Mouse (Mus musculus) limb, embryonic 15.5 days (tissue): ENCODE measurements around the gene Yjefn3. TPM values are rescaled to one million over a fixed set of nuclear protein-coding genes. Genes with fewer than 3 reads are reported as not detected.
A peak's percentile ranks its signal among the peaks of the same experiment; 100 is the strongest.

ENCODE experiments used
- ATAC-seq: fragments of 200-750 bp; cut with Nextera tagmentation; 2 replicates; pipeline ENCODE4 v1.8.0; 2017; ENCODE audit warnings: low read depth, moderate TSS enrichment; ENCODE audit not compliant: insufficient number of reproducible peaks, low FRiP score, low TSS enrichment
- H3K27ac ChIP-seq: fragments of 300-500 bp; sonication (generic); 2 replicates; pipeline ENCODE4 v1.5.1; 2015; ENCODE audit warnings: moderate library complexity, mild to moderate bottlenecking, inconsistent platforms
- H3K27me3 ChIP-seq: fragments of 300-500 bp; sonication (generic); 2 replicates; pipeline ENCODE4 v1.6.1; 2015; ENCODE audit warnings: inconsistent platforms
- H3K36me3 ChIP-seq: fragments of 300-500 bp; sonication (generic); 2 replicates; pipeline ENCODE4 v1.6.1; 2015; ENCODE audit warnings: inconsistent platforms
- H3K4me1 ChIP-seq: fragments of 300-500 bp; sonication (generic); 2 replicates; pipeline ENCODE4 v1.6.1; 2015; ENCODE audit warnings: inconsistent platforms
- H3K4me2 ChIP-seq: fragments of 300-500 bp; sonication (generic); 2 replicates; pipeline ENCODE4 v1.6.1; 2015; ENCODE audit warnings: mild to moderate bottlenecking, inconsistent platforms
- H3K4me3 ChIP-seq: fragments of 300-500 bp; sonication (generic); 2 replicates; pipeline ENCODE4 v1.5.1; 2015; ENCODE audit warnings: mild to moderate bottlenecking, inconsistent platforms
- H3K9ac ChIP-seq: fragments of 300-500 bp; sonication (generic); 2 replicates; pipeline ENCODE4 v1.6.1; 2015; ENCODE audit warnings: inconsistent platforms
- H3K9me3 ChIP-seq: fragments of 300-500 bp; sonication (generic); 2 replicates; pipeline ENCODE4 v1.6.1; 2016; ENCODE audit warnings: inconsistent platforms
- WGBS: fragments of 180-500 bp; shearing (Covaris S2); methylation state at CpG from one replicate; pipeline ENCODE4 v1.1.7; 2015; 5-methylcytosine and 5-hydroxymethylcytosine counted together
- polyA plus RNA-seq: library from polyadenylated mRNA; unstranded; fragments of >200 nt; fragmentation: Nextera tagmentation; extraction: Ambion mirVana; gene quantifications from 2 replicates; pipeline ENCODE4 v1.2.1, GENCODE M21; 2015

Yjefn3 gene
- polyA plus RNA-seq, 1 experiment from 2014 or later, result 3.7 TPM

GRCm38 (mm10) chr8:69926901-69927300, 24.4 kb upstream of the Yjefn3 start:
- Histone ChIP-seq H3K4me2 (no peak overlapping the region), H3K9me3 (no peaks in the 10 kb centered on the region), H3K4me3 (no peak overlapping the region), H3K27me3 (no peaks in the 10 kb centered on the region), H3K4me1 (no peaks in the 10 kb centered on the region), H3K27ac (no peak overlapping the region), H3K36me3 (peaks cover 6% of the 10 kb centered on the region; the same call in 1 of the 2 replicates), H3K9ac (no peak overlapping the region)
- no peak for ATAC-seq

- H3K4me2 ChIP-seq, result no peak overlapping the region
- no peak overlapping the region for H3K4me3 ChIP-seq
- H3K36me3 ChIP-seq, result peaks cover 6% of the 10 kb centered on the region; the same call in 1 of the 2 replicates
- H3K9ac ChIP-seq, result no peak overlapping the region
- 68% methylated on average over 1 of the region's 1 CpGs for WGBS
- no peaks in the 10 kb centered on the region for H3K27me3 ChIP-seq
- H3K4me1 ChIP-seq, result peaks cover 23% of the 10 kb centered on the region
- ATAC-seq, result no peak
- no peak overlapping the region for H3K27ac ChIP-seq
- H3K9me3 ChIP-seq, result no peaks in the 10 kb centered on the region
Observed at GRCm38 (mm10) chr8:69923986-69924385, 21.5 kb upstream of the Yjefn3 start.

- no peak overlapping the region for H3K9ac ChIP-seq
- no peaks in the 10 kb centered on the region for H3K9me3 ChIP-seq
- peaks cover 23% of the 10 kb centered on the region for H3K4me1 ChIP-seq
- no peak overlapping the region for H3K4me3 ChIP-seq
- ATAC-seq, result no peak
- H3K4me2 ChIP-seq, result no peak overlapping the region
- WGBS, result 94% methylated on average over 2 of the region's 2 CpGs
- H3K27me3 ChIP-seq, result no peaks in the 10 kb centered on the region
- H3K36me3 ChIP-seq, result peaks cover 18% of the 10 kb centered on the region
- H3K27ac ChIP-seq, result peak overlapping the region; percentile 55; the same call in 1 of the 2 replicates
Observed at GRCm38 (mm10) chr8:69921141-69921540, 18.6 kb upstream of the Yjefn3 start.

DNA sequence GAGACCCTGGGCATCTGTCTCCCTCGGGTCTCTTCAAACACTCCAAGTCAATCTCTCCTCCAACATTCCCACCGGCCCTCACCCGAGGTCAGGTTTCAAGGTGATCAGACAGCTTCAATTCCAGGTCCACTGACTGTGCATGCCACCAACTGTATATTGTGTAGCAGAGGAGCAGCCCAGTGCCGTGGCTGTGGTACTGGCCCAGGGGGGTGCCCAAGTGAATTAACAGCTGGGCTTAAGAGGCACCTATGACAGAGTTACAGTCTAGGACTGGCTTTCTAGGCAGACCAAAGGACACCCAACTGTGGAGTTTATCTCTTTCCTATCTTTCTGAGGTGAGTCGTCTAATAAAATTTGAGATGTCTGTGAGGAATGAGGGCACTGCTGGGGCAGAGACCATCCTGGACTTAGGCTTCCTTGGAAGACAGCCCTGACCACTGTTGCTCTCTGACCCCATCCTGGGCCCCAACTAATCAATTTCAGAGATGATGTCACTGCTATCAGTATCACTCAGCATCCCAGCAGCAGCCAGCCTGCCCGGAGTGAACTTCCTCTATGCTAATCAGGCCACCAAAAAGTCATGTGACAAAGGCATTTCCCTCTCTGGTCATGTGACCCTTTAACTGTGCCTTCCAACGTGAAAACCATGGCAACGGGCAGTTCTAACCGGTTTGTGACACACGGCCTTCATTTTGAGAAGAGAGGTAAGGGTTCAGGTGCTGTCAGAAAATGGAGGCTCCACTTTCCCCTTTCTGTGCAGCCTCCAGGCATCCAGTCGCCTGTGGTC, 17.6 kb upstream of the Yjefn3 start:
- Histone ChIP-seq H3K4me2 (no peak overlapping the region), H3K4me3 (no peak overlapping the region), H3K9me3 (no peaks in the 10 kb centered on the region), H3K4me1 (peaks cover 23% of the 10 kb centered on the region), H3K9ac (no peak overlapping the region), H3K27ac (peak overlapping the region; percentile 55), H3K36me3 (peaks cover 29% of the 10 kb centered on the region), H3K27me3 (no peaks in the 10 kb centered on the region)
- 44% methylated on average over 11 of the region's 11 CpGs for WGBS
- ATAC-seq, result no peak; the same call in 1 of the 2 replicates

DNA sequence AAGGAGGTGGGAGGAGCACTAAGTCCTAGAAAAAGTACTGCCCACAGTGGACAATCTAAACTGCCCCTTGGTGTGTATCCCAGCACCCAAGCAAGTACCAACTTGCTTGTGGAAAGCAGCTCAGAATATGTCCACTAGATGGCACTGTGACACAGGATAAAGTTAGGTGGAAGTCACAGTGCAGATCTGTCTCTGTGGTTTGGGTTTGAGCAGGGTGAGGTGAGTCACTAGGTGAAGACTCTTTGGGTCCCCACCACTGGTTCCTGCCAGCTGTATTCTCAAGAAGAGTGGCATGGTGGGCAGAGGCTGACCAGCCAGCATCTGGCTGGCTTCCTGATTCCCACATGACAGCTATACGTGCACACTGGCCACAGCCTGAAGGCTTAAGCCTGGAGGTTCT, 16.5 kb upstream of the Yjefn3 start:
- 55% methylated on average over 1 of the region's 1 CpGs for WGBS
- no peak overlapping the region for H3K4me2 ChIP-seq
- peaks cover 23% of the 10 kb centered on the region for H3K4me1 ChIP-seq
- no peaks in the 10 kb centered on the region for H3K9me3 ChIP-seq
- ATAC-seq, result no peak
- H3K27me3 ChIP-seq, result no peaks in the 10 kb centered on the region
- H3K4me3 ChIP-seq, result no peak overlapping the region
- no peak overlapping the region for H3K9ac ChIP-seq
- peaks cover 40% of the 10 kb centered on the region for H3K36me3 ChIP-seq
- H3K27ac ChIP-seq, result peak overlapping the region; percentile 51

- Histone ChIP-seq H3K4me3 (no peak overlapping the region), H3K9me3 (no peaks in the 10 kb centered on the region), H3K9ac (no peak overlapping the region), H3K36me3 (peaks cover 45% of the 10 kb centered on the region), H3K4me2 (no peak overlapping the region), H3K27ac (no peak overlapping the region), H3K4me1 (peaks cover 23% of the 10 kb centered on the region), H3K27me3 (no peaks in the 10 kb centered on the region)
- no peak for ATAC-seq
Observed at GRCm38 (mm10) chr8:69918506-69918905, 16.0 kb upstream of the Yjefn3 start.

DNA sequence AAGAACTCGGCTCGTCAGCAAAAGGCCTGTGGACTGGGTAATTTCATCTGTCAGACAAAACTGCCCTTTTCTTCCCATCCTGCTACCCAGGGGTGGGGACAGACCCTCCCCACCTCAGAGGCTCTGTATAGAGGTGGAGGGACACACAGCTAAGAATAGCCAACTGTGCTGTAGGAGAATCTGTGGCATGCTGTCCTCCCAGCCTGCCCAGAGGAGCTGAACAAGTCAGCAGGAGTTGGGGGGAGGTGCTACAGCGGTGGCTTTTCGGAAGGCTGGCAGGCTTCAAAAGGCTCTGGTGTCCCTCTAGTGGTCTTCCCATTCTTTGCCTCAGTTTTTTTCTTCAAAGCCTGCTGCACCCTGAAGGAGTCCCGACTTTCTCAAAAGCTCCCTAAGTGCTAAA, 13.2 kb upstream of the Yjefn3 start:
- Histone ChIP-seq H3K4me1 (peaks cover 15% of the 10 kb centered on the region), H3K27ac (no peak overlapping the region), H3K4me2 (no peak overlapping the region), H3K36me3 (peaks cover 72% of the 10 kb centered on the region), H3K4me3 (no peak overlapping the region), H3K9me3 (no peaks in the 10 kb centered on the region), H3K9ac (no peak overlapping the region), H3K27me3 (no peaks in the 10 kb centered on the region)
- no peak for ATAC-seq
- 55% methylated on average over 5 of the region's 5 CpGs for WGBS

GRCm38 (mm10) chr8:69914526-69914925, 12.0 kb upstream of the Yjefn3 start:
- 85% methylated on average over 4 of the region's 4 CpGs for WGBS
- Histone ChIP-seq H3K9me3 (no peaks in the 10 kb centered on the region), H3K27me3 (no peaks in the 10 kb centered on the region), H3K4me3 (no peak overlapping the region), H3K36me3 (peaks cover 85% of the 10 kb centered on the region), H3K4me1 (peaks cover 5% of the 10 kb centered on the region; the same call in 1 of the 2 replicates), H3K4me2 (no peak overlapping the region), H3K9ac (no peak overlapping the region), H3K27ac (no peak overlapping the region)
- no peak for ATAC-seq

DNA sequence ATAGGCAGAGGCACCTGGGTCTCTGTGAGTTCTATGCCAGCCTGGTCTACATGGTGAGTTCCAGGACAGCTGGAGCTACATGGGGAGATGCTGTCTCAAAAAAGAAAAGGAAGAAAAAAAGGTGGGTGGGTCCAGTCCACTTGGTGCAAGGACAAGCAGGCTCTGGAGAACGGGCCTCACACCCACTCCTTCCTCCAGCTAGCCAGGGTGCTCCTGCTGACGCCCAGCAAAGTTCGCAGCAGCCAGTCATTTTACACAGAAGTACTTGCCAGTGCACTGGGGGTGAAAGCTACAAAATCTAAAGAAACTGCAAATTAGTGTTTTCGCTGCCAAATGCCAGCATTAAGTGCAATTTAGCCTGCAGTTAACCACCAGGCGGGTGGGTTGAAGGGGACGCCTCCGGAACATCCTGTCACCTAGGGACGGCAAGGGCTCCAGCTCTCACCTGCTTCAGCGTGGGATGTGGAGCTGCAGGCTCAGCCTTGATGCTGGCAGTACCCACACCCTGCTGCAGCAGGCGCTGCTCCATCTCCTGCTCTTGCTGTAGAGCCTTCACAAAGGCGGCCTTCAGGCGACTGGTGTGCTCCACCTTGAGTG, 10.1 kb upstream of the Yjefn3 start:
- H3K27me3 ChIP-seq, result no peaks in the 10 kb centered on the region
- peaks cover 100% of the 10 kb centered on the region for H3K36me3 ChIP-seq
- H3K9me3 ChIP-seq, result no peaks in the 10 kb centered on the region
- H3K4me1 ChIP-seq, result no peaks in the 10 kb centered on the region
- no peak overlapping the region for H3K9ac ChIP-seq
- H3K27ac ChIP-seq, result no peak overlapping the region
- no peak overlapping the region for H3K4me3 ChIP-seq
- no peak overlapping the region for H3K4me2 ChIP-seq
- WGBS, result 87% methylated on average over 12 of the region's 12 CpGs
- ATAC-seq, result no peak

DNA sequence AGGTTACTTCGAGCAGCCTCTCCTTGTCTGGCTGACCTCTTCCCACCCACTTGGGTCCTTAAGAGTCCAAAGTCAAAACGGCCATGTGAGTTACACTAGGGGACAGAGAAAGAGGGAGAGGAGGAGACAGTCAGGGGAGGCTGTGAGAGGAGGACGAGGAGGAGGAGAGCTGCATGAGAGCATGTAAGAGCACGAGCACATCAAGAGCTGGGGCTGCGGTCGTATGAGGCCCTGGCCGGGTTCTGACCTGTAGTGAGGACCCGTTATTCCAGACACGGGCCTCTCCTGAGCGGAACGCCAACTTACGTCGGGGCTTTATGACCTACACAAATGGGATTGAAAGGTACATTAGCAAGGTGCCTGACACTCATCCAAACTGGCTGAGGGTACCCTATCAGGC, 9.4 kb upstream of the Yjefn3 start:
- ATAC-seq, result no peak
- H3K36me3 ChIP-seq, result peaks cover 97% of the 10 kb centered on the region
- no peaks in the 10 kb centered on the region for H3K27me3 ChIP-seq
- no peaks in the 10 kb centered on the region for H3K9me3 ChIP-seq
- H3K4me1 ChIP-seq, result no peaks in the 10 kb centered on the region
- H3K27ac ChIP-seq, result no peak overlapping the region
- no peak overlapping the region for H3K9ac ChIP-seq
- no peak overlapping the region for H3K4me3 ChIP-seq
- H3K4me2 ChIP-seq, result no peak overlapping the region
- 87% methylated on average over 13 of the region's 13 CpGs for WGBS

- Histone ChIP-seq H3K27me3 (no peaks in the 10 kb centered on the region), H3K4me2 (no peak overlapping the region), H3K4me1 (peaks cover 22% of the 10 kb centered on the region), H3K4me3 (no peak overlapping the region), H3K27ac (no peak overlapping the region), H3K9me3 (no peaks in the 10 kb centered on the region), H3K36me3 (peaks cover 53% of the 10 kb centered on the region), H3K9ac (no peak overlapping the region)
- ATAC-seq, result no peak
- 85% methylated on average over 2 of the region's 2 CpGs for WGBS
Observed at GRCm38 (mm10) chr8:69907106-69907505, 4.6 kb upstream of the Yjefn3 start.

- no peak overlapping the region for H3K4me2 ChIP-seq
- WGBS, result 68% methylated on average over 2 of the region's 2 CpGs
- H3K36me3 ChIP-seq, result peaks cover 45% of the 10 kb centered on the region
Observed at GRCm38 (mm10) chr8:69906260-69906659, 3.7 kb upstream of the Yjefn3 start.

More at GRCm38 (mm10) chr8:69906260-69906659, 3.7 kb upstream of the Yjefn3 start:
- Histone ChIP-seq H3K4me1 (peaks cover 26% of the 10 kb centered on the region), H3K27ac (no peak overlapping the region), H3K9me3 (no peaks in the 10 kb centered on the region), H3K4me3 (no peak overlapping the region), H3K9ac (no peak overlapping the region), H3K27me3 (no peaks in the 10 kb centered on the region)
- no peak for ATAC-seq
